Mouse (Mus musculus) urinary bladder, postnatal 36 days (tissue): Measurements from ENCODE around the gene Thbd.
A peak's percentile ranks its signal among the peaks of the same experiment; 100 is the strongest.

Experiments used
- DNase-seq, 2 experiments: peaks; one replicate each; pipeline ENCODE4 v3.0.0; 2022; ENCODE audit warnings: low spot score in 2 of 2, mixed read lengths in 1 of 2

The Thbd gene

DNA sequence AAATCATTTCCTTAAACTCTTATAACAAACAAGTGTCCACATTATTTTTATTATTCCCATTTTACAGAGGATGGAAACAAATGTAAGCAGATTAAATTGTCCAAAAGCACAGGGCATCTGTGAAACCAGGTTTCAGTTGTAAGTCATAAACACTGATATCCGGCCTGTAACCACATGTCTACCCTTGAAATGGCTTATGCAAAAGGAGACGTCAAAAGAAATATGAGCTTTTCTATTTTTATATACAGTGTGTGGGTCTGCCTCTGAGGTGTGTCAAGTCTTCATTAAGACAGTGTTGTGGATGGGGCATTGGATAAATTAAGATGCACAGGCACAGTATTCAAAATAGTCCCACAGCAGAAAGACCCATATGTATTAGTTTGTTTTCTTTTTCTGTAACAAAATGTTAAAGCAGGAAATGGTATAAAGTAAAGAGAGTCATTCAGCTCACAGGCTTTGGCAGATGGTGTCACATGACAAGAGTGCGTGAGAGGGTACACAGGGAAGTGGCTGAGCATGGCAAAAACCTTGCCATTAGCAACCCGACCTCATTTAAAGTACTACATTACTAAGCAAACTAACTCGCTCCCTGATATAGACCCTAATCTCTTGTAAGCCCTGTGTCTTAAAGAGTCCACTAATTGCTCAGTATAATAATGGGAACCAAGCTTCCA, 17.9 kb upstream of the Thbd start:
- no peak for DNase-seq

DNA sequence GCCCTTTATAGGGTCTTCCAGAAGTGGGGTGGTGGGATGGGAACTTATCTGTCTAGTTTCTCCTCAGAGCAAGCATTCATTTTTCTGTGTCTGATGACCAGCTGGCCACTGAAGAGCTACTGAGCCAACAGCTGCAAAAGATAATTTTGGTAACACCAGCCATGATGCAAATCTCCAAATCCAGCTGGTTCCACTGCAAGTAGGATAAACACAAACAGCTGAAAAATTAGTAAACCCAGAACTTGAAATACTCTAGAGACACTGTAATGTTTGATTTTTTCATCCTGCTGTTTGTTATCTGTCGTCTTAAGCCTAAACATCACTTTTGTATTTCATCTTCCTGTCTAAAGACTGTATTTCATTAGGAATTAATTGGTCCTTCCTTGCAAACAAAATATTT, 13.7 kb upstream of the Thbd start:
- no peak for DNase-seq

DNA sequence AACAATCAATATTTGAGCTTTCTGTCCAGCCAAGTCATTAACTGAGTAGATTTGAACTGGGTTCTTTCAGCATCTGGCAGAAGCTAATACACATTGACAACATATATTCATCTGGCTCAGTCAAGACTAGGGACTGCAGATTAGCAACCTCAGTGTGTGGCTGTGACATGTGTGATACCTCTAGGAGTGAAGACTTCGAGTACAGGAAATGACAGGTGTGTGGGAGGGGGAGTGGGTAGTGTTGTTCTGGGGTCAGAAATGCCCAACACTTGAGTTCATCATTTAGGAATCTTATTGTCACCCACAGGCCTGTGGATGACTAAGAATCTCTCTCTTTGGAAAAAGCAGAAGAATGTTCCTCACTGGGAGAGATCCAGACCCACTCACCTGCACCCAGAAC, 13.1 kb upstream of the Thbd start:
- no peak for DNase-seq

DNA sequence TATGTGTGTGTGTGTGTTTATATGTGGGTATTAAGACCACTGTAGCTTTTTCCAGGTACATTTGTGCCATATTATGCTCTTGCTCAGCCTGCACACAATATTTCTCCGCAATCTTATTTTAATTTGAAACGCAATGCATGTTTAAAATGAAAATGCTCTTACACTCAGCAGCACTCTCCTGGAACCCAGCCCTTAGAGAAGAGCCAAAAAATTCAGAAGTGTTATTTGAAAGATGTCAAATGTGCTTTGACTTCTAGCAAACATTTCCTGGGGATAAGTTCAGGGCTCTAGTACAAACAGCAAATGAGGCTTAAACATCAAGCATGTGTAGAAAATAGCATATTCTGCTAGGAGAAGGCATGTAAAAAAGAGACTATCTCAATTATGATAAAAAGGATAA, 11.8 kb upstream of the Thbd start:
- no peak for DNase-seq

DNA sequence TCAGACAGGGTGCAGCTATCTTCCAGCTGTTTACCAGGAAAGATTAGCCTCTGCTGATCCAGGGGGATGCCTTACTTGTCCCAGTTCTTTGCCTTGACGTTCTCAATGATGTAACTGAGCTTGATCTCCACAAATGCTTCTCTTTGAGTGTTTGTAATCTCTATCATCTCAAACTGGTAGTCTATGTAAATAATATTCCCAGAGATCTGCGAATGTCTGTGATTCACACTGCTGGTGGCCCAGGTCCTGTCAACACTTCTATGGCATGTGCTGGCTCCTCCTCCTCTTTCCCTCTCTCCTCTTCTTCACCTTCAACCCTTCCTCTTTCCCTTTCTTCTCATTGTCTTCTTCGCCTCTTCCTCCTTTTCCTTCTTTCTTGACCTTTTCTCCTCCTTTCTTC, 11.2 kb upstream of the Thbd start:
- no peak for DNase-seq

DNA sequence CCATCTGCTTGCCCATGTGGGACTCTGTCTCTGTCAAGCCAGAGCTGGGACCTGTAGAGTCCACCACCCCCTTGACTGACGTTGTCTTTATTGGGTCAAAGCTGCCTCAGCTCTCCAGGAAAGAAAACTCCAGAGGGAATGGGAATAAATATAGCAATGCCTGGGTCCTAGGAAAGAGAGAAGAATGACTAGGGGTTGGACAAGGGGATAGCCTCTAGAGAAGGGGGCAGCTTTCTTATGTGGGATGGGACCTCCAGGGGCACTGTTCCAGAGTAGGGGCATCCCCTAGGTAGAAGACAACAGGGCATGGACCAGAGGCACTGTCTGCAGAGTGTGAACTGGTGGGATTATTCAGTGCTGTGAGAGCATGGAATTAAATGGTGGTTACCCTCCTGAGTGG, 1.8 kb upstream of the Thbd start:
- DNase-seq: no peak

DNA sequence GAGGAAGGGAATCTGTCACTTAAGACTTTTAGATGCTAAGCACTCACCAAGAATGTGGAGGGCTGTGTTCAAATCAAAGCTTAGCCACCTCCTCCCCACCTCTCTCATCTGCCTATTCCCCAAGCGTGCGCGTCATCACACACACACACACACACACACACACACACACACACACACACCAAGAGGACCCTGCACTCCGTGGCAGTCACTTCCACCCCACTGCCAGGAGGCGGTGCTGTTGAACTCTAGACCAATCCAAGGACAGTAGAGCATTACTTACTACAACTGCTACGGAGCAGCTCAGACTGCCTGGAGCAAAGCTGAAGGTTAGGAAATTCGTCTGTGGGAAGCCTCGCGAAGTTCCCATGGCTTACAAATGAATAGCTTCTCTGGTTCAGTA, 1.2 kb upstream of the Thbd start:
- peak; percentile 74 to 85 for DNase-seq

DNA sequence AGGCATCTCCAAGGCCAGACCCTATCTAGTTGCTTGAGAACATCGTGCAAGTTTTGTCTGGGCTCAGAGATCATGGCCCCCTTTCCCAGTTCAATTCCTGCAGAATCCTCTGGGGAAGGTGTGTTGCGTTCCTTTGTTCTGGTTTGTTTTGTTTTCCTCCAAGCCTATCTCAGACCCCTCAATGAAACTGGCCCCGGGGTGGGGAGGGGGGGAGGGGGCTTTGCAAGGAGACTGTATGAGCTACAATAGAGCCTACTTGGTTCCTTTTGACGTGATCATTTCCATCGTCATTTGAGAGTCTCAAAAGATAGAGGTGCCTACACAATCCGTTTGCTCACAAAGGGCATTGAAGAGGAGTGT, 753 bp upstream of the Thbd start:
- DNase-seq: no peak

DNA sequence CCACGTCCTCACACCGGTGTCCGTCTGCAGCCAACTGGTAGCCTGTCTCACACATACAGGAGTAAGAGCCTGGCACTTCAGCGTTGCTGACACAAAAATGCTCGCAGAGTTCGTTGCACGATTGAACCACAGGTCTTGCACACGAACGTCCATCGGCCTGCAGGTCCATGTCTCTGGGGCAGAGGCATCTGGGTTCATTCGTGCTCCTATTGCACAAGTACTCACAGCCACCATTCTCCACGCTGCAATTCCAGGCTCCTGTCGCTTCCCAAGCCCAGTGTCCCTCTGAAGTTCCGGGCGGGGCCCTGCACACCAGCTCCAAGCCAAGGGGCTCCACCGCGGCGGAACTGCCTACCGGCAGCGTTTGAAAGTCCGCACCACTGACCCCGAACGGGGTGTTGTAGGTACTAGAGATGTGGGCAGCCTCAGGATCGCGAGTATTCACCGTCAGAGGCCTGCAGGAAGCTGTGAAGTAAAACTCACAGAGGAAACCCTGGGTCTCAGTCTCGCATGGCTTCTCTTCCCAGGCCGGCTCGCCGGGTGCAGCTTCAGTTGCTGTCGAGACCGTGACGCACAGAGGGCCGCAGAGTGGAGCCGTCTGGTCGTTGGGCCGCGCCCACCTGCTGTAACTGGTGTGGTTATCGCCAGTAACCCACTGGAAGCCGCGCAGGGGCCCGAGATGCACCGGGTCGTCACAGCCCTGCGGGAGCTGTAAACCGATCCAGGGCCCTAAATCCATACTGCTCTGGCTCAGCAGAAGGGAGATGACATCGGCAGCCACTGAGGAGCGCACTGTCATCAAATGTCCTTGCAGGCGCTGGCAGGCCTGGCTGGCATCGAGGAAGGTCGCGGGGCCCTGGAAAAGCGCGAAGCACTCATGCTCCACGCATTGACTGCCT, 768 bp downstream of the Thbd start:
- DNase-seq: peak; percentile 28 to 55

DNA sequence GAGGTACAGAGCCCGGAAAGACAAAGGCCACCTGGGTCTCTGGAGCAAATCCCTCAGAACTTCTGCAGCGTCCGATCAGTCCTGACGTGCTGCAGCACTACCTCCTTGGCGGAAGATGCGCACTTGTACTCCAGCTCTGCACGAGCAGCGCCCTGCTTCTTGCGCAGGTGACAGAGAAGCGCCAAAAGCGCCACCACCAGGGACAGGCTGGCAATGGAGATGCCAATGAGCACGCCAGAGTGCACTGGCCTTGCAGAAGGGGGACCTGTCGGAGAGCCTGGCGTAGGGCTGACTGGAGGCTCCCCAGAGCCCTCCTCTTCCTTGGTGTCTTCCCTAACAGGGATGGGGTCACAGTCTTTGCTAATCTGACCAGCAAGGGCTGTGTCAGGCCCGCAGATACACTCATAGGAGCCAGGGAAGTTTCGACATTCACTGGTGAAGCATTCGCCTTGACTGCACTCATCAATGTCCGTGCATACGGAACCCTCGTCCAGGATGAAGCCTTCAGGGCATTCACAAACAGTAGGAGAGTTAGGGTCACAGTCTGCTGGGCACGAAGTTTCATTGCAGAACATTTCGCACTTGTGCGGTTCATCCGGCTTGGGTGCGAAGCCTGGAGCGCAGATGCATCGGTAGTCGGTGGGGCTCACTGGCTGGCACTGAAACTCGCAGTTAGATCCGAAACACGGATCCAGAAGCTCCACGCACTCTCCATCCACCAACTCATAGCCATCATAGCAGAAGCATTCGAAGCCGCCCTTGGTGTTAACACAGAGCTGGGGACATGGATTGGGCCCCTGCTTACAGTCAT, 1.6 kb downstream of the Thbd start:
- DNase-seq: no peak

DNA sequence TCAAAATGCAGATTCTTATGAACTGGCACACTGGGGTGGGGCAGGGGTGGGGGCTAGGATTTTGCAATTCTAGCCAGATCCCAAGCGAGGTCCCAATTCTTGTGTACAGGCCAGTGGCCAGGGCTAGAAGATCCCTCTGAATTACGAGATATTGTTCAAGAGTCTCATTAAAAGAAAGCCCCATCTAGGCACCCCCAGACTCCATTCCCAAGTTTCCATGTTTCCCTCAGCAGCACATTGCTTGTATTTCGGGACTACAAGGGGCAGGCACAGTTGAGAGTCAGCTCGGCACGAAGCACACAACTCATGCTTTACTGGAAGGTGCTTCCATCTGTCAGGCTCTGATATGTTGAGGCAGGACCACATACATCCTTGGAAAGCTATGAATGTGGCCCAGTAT, 3.1 kb downstream of the Thbd start:
- DNase-seq: no peak

DNA sequence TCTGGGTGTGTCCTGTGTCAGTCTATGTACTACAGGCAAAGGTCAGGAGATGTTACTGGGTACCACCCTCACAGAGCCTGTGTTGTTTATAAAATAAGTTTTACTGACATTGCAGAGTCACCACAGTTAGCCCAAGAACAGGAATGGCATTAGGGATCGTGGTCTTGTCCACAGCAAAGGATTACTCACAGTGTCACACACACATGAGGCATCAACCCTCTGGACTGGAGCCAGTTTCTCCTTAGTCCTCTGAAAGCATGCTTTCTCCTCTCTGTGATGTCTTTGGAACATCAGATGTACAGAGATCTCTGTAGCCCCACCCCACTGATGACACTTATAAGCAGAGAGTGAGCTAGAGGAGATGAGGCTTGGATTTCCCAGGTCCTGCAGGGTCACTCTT, 5.8 kb downstream of the Thbd start:
- no peak for DNase-seq

DNA sequence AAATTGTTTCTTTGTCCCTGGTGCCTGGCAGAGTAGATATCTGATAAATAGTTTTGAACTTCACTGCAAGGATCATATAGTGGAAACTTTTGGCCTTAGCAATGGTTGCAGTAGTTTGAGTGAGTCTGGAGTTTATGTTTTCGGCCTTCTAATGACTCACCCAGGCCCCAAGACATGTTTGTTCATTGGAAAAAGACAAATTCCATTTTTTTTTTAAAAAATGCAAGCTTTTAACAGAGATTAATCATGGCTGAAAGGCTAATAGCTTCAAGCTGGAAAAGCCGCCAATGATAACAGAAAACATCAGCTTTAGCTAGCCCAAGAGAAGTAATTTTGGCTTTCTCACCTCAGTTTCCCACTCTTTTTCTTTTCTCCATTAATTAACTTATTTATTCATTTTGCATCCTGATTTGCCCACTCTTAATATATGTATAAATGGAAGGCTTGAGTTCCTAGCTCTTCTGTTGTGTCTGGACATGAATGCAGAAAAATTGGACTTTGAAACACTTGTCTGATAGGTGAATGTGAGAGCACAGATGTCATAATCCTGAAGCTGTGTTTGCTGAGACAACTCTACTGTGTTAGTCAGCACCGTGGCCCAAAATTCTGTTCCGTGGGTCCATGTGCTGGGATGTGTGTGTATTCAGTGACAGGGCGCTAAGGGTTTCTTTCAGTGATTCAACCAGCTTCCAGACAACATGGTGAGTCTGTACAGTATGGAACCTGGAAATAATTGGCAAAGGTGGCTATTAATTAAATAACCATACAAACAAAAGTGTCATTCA, 8.9 kb downstream of the Thbd start:
- DNase-seq: no peak

DNA sequence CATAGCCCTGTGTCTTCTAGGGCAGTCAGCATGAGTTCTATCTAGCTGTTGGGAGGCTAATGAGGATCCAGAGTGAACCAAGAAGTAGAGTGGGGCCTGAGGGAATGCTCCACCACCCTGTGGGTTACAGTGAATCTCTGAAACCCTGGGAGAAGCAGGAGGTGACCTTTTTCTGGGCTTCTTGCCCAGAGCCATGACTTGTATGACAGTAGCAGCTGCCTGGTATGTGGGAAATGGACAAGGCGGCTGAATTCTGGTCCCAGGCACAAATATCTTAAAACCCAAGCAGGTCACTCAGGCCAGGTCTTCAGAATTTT, 10.2 kb downstream of the Thbd start:
- DNase-seq: no peak

DNA sequence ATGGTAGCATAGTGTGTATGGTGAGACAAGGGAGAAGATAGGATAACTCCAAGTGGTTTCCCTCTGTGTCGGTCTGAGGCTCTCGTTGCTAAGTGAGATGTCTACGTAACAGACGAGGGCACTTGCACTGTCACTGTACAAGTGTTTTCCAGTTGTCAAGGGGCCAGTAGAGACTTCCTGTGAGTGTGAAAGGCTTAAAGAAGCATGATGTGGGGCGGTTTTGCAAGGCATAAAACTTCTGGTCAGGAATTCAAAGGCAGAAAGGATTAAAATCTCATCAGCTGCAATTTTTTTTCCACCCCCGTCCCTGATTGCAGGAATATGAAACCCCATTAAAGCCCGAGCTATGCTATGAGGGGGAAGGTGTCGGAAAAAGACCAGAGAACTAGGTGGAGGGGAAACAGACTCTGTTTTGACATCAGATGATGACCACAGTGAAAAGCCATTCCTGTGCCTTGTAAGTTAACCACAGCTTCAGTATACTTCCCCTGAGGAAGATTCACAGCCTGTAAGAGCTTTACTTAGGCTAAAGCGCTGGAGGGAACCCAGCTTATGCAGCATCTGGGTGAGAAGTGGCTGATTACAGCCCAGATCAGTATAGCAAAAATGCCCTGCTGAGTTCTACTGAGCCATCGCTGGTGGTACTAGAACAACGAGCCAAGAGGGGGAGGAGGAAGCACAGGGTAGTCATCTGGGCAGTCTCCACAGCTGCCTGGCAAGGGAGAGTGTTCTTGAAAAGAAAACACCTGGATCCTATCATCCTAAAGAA, 10.8 kb downstream of the Thbd start:
- no peak for DNase-seq

DNA sequence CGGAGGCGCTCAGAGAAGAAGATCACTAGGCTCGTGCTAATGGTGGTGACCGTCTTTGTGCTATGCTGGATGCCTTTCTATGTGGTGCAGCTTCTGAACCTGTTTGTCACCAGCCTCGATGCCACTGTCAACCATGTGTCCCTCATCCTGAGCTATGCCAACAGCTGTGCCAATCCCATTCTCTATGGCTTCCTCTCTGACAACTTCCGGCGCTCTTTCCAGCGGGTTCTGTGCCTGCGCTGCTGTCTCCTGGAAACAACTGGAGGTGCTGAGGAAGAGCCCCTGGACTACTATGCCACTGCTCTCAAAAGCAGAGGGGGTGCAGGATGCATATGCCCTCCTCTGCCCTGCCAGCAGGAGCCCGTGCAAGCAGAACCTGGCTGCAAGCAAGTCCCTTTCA, 11.8 kb downstream of the Thbd start:
- no peak for DNase-seq

DNA sequence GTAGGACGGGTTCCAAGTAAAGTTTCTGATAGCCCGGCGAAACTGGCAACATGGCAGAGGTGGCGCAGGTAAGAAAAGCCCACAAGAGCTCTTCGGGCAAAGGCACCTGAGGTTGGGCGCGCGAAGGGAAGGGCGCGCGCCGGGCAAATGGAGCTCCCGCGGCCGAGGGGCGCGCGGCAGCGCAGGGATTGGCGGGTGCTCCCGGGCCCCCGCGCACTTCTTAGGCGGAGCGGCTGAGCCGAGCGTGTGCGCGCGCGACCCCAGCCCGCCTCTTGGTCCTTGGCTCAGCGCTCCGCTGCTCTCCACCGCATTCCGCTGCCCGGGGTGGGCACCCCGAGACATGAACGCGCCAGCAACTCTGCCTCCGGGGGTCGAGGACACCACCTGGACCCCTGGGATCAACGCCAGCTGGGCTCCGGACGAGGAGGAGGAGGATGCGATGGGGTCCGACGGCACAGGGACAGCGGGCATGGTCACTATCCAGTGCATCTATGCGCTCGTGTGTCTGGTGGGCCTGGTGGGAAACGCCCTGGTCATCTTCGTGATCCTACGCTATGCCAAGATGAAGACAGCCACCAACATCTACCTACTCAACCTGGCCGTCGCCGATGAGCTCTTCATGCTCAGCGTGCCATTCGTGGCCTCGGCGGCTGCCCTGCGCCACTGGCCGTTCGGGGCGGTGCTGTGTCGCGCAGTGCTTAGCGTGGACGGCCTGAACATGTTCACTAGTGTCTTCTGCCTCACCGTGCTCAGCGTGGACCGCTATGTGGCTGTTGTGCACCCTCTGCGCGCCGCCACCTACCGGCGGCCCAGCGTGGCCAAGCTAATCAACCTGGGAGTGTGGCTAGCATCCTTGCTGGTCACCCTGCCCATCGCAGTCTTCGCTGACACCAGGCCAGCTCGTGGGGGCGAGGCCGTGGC, 12.6 kb downstream of the Thbd start, which contains the start of gene Sstr4:
TSS of gene Sstr4 (plus strand) at position 214 of the 921 bp plus-strand sequence.
- no peak for DNase-seq

DNA sequence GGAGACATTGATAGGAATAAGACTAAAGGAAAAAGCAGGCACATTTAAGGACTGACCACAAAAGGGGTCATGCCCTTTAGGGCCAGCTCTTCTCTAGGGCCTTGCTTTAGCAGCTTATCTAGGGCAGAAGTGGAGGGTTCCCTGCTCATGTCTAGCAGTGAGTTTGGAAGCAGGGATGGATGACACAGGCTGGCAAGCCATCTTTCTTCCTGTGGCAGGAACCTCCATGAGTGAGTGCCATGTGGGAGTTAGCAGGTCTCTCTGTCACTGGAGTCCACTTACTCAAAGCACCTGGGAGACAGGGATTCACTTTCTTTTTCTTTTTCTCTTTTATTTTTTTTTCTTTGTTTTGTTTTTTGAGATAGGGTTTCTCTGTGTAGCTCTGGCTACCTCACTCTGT, 14.1 kb downstream of the Thbd start:
- no peak for DNase-seq

DNA sequence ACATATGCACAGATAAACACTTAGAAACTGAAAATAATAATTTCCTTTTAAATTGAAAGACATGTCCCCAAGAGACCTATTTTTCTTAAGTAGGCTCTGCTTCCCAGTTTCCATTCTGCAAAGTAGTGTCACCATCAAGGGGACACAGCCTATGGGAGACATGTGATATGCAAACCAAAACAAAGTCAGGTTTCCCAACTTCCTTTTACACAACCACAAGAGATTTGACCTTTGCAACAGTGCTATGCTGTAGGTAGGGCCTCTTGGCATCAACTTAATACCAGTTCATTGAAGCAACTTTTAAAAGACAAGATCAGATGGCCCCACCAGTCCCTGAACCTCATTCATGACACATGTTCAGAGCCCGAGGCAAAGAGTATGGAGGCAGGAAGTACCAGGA, 14.8 kb downstream of the Thbd start:
- DNase-seq: no peak
